In the genomic region with DNA sequence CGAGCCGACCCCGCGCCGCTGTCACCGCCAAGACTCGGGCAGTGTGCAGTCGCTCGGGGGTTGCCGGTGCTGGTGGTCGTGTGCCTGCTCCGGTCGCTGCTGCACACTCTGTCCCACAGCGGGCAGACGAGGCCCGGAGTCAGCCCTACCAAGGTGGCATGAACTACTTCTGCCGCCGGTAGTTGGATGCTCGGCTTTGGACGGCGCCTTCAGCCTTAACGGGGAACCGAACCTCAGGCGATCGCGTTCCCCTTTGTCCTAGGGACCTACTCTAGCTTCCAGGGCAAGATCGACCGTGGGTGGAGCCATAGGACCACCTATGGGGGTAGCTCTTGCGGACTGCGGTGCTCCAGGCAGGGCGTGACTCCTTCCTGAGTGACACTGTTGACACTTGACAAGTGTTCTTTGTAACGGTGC, we compare ENCODE assay signal across 8 mouse cellular contexts. TPM values are rescaled to one million over a fixed set of nuclear protein-coding genes. Genes with fewer than 3 reads are reported as not detected.
A peak's percentile ranks its signal among the peaks of the same experiment; 100 is the strongest.
DNase-seq lines count a peak whose midpoint lies in the region; ATAC-seq and TF ChIP-seq lines count a peak whose summit lies in the region.

No protein-coding gene starts in this region.

- TF ChIP-seq EP300 in ES-Bruce4 (IDR thresholded peaks at IDR 0.05; ENCODE audit: insufficient read depth, low read depth, low read length): no peak

- H3K36me3 ChIP-seq in ES-Bruce4 (ENCODE audit: control insufficient read depth, insufficient read depth, low read length, poor library complexity, severe bottlenecking): no peaks in the 10 kb centered on the region
- H3K36me3 ChIP-seq in intestine, embryonic 16.5 days (ENCODE audit: control insufficient read depth, insufficient read depth, low read length): no peaks in the 10 kb centered on the region
- no peaks in the 10 kb centered on the region for H3K36me3 ChIP-seq in midbrain, postnatal 0 days (ENCODE audit: insufficient read depth, low read length)

- peak overlapping the region; percentile 95 for H3K4me2 ChIP-seq in intestine, embryonic 16.5 days (ENCODE audit: low read depth, low read length)
- H3K4me2 ChIP-seq in midbrain, postnatal 0 days (ENCODE audit: low read depth, low read length, poor library complexity, severe bottlenecking): peak overlapping the region; percentile 99

- no peak overlapping the region for H3K27ac ChIP-seq in cerebellum, adult 2 months (ENCODE audit: insufficient read depth, low read length)
- no peak overlapping the region for H3K27ac ChIP-seq in ES-Bruce4 (ENCODE audit: insufficient read depth, low read length)
- H3K27ac ChIP-seq in intestine, embryonic 16.5 days (ENCODE audit: low read length): no peak overlapping the region
- H3K27ac ChIP-seq in midbrain, postnatal 0 days (ENCODE audit: low read depth, low read length): no peak overlapping the region

- under 1% methylated on average over 32 of the region's 32 CpGs for WGBS in cerebellum, adult 2 months
- WGBS in intestine, embryonic 16.5 days: under 1% methylated on average over 32 of the region's 32 CpGs
- WGBS in midbrain, postnatal 0 days: under 1% methylated on average over 32 of the region's 32 CpGs

- no peak for TF ChIP-seq POLR2A in cerebellum, adult 2 months (IDR thresholded peaks at IDR 0.05; ENCODE audit: borderline replicate concordance, insufficient read depth, low read length)
- no peak for TF ChIP-seq POLR2A in ES-Bruce4 (IDR thresholded peaks at IDR 0.05; ENCODE audit: insufficient read depth, low read length)

- peak; percentile 63 for ATAC-seq in erythroblast, adult 5-6 weeks (replicated peaks; ENCODE audit: low FRiP score, poor library complexity, severe bottlenecking)
- ATAC-seq in intestine, embryonic 16.5 days: peak; percentile 59
- ATAC-seq in midbrain, postnatal 0 days (ENCODE audit: low FRiP score): 0 out of 2 replicates have a peak, but pooled peaks have one; percentile 2

- DNase-seq in cerebellum, adult 2 months: peak in 1 of 2 experiments; percentile 6
- no peak for DNase-seq in cerebellum, adult 9-10 months
- no peak for DNase-seq in midbrain, postnatal 0 days (ENCODE audit: low spot score)
- no peak for DNase-seq in urinary bladder, postnatal 4 days (ENCODE audit: low spot score in 2 of 2)
- no peak for DNase-seq in layer of hippocampus, postnatal 25 days (ENCODE audit: extremely low spot score in 1 of 2, low spot score in 1 of 2)

- no peak for TF ChIP-seq CTCF in cerebellum, adult 2 months (IDR thresholded peaks at IDR 0.05; ENCODE audit: borderline replicate concordance, insufficient read depth, low read depth, low read length)
- TF ChIP-seq CTCF in ES-Bruce4 (IDR thresholded peaks at IDR 0.05; ENCODE audit: low read depth, low read length): no peak
- TF ChIP-seq CTCF in midbrain, postnatal 0 days (IDR thresholded peaks at IDR 0.05): no peak

- H3K9me3 ChIP-seq in ES-Bruce4 (replicated peaks; ENCODE audit: control insufficient read depth, insufficient read depth, low read length, poor library complexity, severe bottlenecking): no peaks in the 10 kb centered on the region
- H3K9me3 ChIP-seq in intestine, embryonic 16.5 days (ENCODE audit: control insufficient read depth, low read length): no peaks in the 10 kb centered on the region
- H3K9me3 ChIP-seq in midbrain, postnatal 0 days (ENCODE audit: low read length): no peaks in the 10 kb centered on the region

- no peaks in the 10 kb centered on the region for H3K27me3 ChIP-seq in cerebellum, adult 2 months (ENCODE audit: control insufficient read depth, insufficient read depth, low read length)
- no peaks in the 10 kb centered on the region for H3K27me3 ChIP-seq in ES-Bruce4 (ENCODE audit: control insufficient read depth, insufficient read depth, low read length, poor library complexity, severe bottlenecking)
- H3K27me3 ChIP-seq in intestine, embryonic 16.5 days (replicated peaks; ENCODE audit: control insufficient read depth, insufficient read depth, low read length): no peaks in the 10 kb centered on the region
- H3K27me3 ChIP-seq in midbrain, postnatal 0 days (ENCODE audit: insufficient read depth, low read length): no peaks in the 10 kb centered on the region

- H3K4me1 ChIP-seq in cerebellum, adult 2 months (ENCODE audit: control insufficient read depth, insufficient read depth, low read length): peaks cover 3% of the 10 kb centered on the region; the same call in 1 of the 2 replicates
- H3K4me1 ChIP-seq in ES-Bruce4 (ENCODE audit: control insufficient read depth, insufficient read depth, low read length): no peaks in the 10 kb centered on the region
- peaks cover 5% of the 10 kb centered on the region; the same call in 1 of the 2 replicates for H3K4me1 ChIP-seq in intestine, embryonic 16.5 days (ENCODE audit: control insufficient read depth, insufficient read depth, low read length)
- H3K4me1 ChIP-seq in midbrain, postnatal 0 days (ENCODE audit: insufficient read depth, low read length): peaks cover 4% of the 10 kb centered on the region; the same call in 1 of the 2 replicates

- peak overlapping the region; percentile 75 for H3K9ac ChIP-seq in ES-Bruce4 (ENCODE audit: low read depth, poor library complexity, severe bottlenecking)
- peak overlapping the region; percentile 70 for H3K9ac ChIP-seq in intestine, embryonic 16.5 days (ENCODE audit: low read depth, low read length)
- H3K9ac ChIP-seq in midbrain, postnatal 0 days (replicated peaks; ENCODE audit: low read length, poor library complexity, severe bottlenecking): peak overlapping the region; percentile 51; the same call in 1 of the 2 replicates

- H3K4me3 ChIP-seq in cerebellum, adult 2 months (replicated peaks; ENCODE audit: insufficient read depth, low read depth, low read length): peak overlapping the region; percentile 85
- peak overlapping the region; percentile 94 for H3K4me3 ChIP-seq in ES-Bruce4 (ENCODE audit: low read depth, low read length)
- H3K4me3 ChIP-seq in intestine, embryonic 16.5 days (ENCODE audit: low read length): peak overlapping the region; percentile 85
- peak overlapping the region; percentile 53 for H3K4me3 ChIP-seq in midbrain, postnatal 0 days (ENCODE audit: low read depth, low read length)

RNA-seq across cellular contexts. Expression of a gene that starts 0.4 kb away (rescaled TPM):
- 0.87 and 0.98 TPM in 2 replicates for polyA plus RNA-seq in cerebellum, adult 2 months (2012; rRNA removed)
- polyA plus RNA-seq in ES-Bruce4 (2011; ENCODE audit: insufficient read depth, insufficient read length, low read depth, missing spikeins): 15.2 and 16.2 TPM in 2 replicates
- total RNA-seq in erythroblast, adult 5-6 weeks (2015; ENCODE audit: low replicate concordance): 36.1 and 38.2 TPM in 2 replicates
- total RNA-seq in erythroblast, adult 5-6 weeks (2017; ENCODE audit: low replicate concordance): 48.5 and 59.8 TPM in 2 replicates
- polyA plus RNA-seq in intestine, embryonic 16.5 days (2015; fragmentation: Nextera tagmentation; extraction: Ambion mirVana): 5.6 and 5.9 TPM in 2 replicates
- total RNA-seq in midbrain, postnatal 0 days (2014; rRNA removed): 1.0 and 3.9 TPM in 2 replicates
- 0.44 and 0.64 TPM in 2 replicates for polyA plus RNA-seq in midbrain, postnatal 0 days (2015; fragmentation: Nextera tagmentation; extraction: Ambion mirVana)
- 1 to 10 TPM; 1.1 TPM for total RNA-seq in layer of hippocampus, postnatal 25 days (2021)

Comparison
In these comparisons a context has a peak if more than half of its experiments do, and no peak if none do; other contexts are left out.
1. ATAC-seq: peak in every context shown above with its lines; median percentile 63 in erythroblast, adult 5-6 weeks; 59 in intestine, embryonic 16.5 days; 2 in midbrain, postnatal 0 days.